Mouse (Mus musculus) heart, embryonic 16.5 days (tissue): ENCODE data around the gene Tmx2. TPM values are rescaled to one million over a fixed set of nuclear protein-coding genes. Genes with fewer than 3 reads are reported as not detected.

Experiments
- ATAC-seq: fragments of 200-750 bp; cut with Nextera tagmentation; replicated peaks from 2 replicates; pipeline ENCODE4 v1.8.0; 2017; ENCODE audit warnings: moderate number of reproducible peaks; ENCODE audit not compliant: insufficient read depth, low FRiP score; ENCODE audit errors: extremely low read depth
- H3K27ac ChIP-seq: fragments of 300-500 bp; sonication (generic); 2 replicates; pipeline ENCODE4 v1.5.1; 2014; ENCODE audit warnings: mild to moderate bottlenecking, low read length, control low read depth, moderate library complexity
- H3K27me3 ChIP-seq: fragments of 300-500 bp; sonication (generic); 2 replicates; pipeline ENCODE4 v1.6.1; 2014; ENCODE audit warnings: low read length, mixed read lengths; ENCODE audit not compliant: control insufficient read depth, insufficient read depth
- H3K36me3 ChIP-seq: fragments of 300-500 bp; sonication (generic); 2 replicates; pipeline ENCODE4 v1.6.1; 2014; ENCODE audit not compliant: control insufficient read depth, insufficient read depth
- H3K4me1 ChIP-seq: fragments of 300-500 bp; sonication (generic); 2 replicates; pipeline ENCODE4 v1.6.1; 2014; ENCODE audit warnings: low read length, mixed read lengths; ENCODE audit not compliant: control insufficient read depth, insufficient read depth
- H3K4me2 ChIP-seq: fragments of 300-500 bp; sonication (generic); 2 replicates; pipeline ENCODE4 v1.6.1; 2014; ENCODE audit warnings: low read depth, mild to moderate bottlenecking, control low read depth, low read length
- H3K4me3 ChIP-seq: fragments of 300-500 bp; sonication (generic); 2 replicates; pipeline ENCODE4 v1.5.1; 2014; ENCODE audit warnings: mild to moderate bottlenecking, control low read depth, low read length
- H3K9ac ChIP-seq: fragments of 300-500 bp; sonication (generic); 2 replicates; pipeline ENCODE4 v1.6.1; 2014; ENCODE audit warnings: low read length, control low read depth
- H3K9me3 ChIP-seq: fragments of 300-500 bp; sonication (generic); replicated peaks from 2 replicates; pipeline ENCODE4 v1.6.1; 2016; ENCODE audit warnings: low read length; ENCODE audit not compliant: control insufficient read depth
- WGBS: fragments of 180-500 bp; shearing (Covaris S2); extraction: QIAGEN DNeasy Blood & Tissue Kit; methylation state at CpG from one replicate; pipeline ENCODE4 v1.1.7; 2014; 5-methylcytosine and 5-hydroxymethylcytosine counted together
- polyA plus RNA-seq: library from polyadenylated mRNA; unstranded; fragments of >200 nt; fragmentation: Nextera tagmentation; extraction: Ambion mirVana; gene quantifications from 2 replicates; pipeline ENCODE4 v1.2.1, GENCODE M21; 2015

The Tmx2 gene
- polyA plus RNA-seq, 1 experiment from 2014 or later, result 180 TPM

DNA sequence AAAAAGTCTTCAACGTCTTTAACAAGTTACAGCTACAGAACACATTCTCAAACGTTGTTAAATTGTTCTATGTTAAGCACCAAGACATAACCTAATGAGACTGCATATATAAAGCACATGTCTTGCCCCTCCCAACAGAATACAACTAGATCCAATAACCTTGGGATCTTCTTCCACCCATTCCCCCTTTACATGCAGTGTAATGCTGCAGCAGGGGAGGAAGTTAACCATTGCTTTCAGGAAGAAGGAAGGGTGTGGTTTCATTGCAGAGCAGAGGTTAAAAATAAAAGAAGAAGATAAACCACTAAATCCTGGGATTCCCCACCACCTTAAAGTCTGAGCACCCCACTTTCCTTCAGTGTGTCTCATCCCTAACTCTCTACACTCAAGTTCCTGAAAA lies 56.3 kb downstream of the Tmx2 start:
- H3K27me3 ChIP-seq, result no peaks in the 10 kb centered on the region
- peaks cover 46% of the 10 kb centered on the region for H3K4me1 ChIP-seq
- H3K4me3 ChIP-seq, result no peak overlapping the region
- ATAC-seq, result no peak
- H3K9ac ChIP-seq, result no peak overlapping the region
- WGBS, result 58% methylated on average over 2 of the region's 2 CpGs
- peaks cover 23% of the 10 kb centered on the region for H3K36me3 ChIP-seq
- 0 out of 2 replicates have a peak overlapping the region, but pooled peaks have one; percentile 43 for H3K27ac ChIP-seq
- H3K4me2 ChIP-seq, result no peak overlapping the region
- no peaks in the 10 kb centered on the region for H3K9me3 ChIP-seq

Other genes with a start within 250 kb of the Tmx2 start
- gene Tfpi, start 202.4 kb downstream of the Tmx2 start, polyA plus RNA-seq, result 71.5 and 82.3 TPM in 2 replicates
- gene Ctnnd1, start 28.4 kb downstream of the Tmx2 start, polyA plus RNA-seq, result 58.7 and 66.3 TPM in 2 replicates
- gene Btbd18, start 20.1 kb downstream of the Tmx2 start, polyA plus RNA-seq, result 0.13 and 0.19 TPM in 2 replicates
- 187 and 195 TPM in 2 replicates for gene Selenoh, start 8.4 kb downstream of the Tmx2 start, polyA plus RNA-seq
- not detected in 2 replicates for gene Gm28635, start 1.1 kb downstream of the Tmx2 start, polyA plus RNA-seq
- gene Med19, start 738 bp downstream of the Tmx2 start, polyA plus RNA-seq, result 21.4 and 23.0 TPM in 2 replicates
- 21.7 and 22.7 TPM in 2 replicates for gene Zdhhc5, start 36.0 kb upstream of the Tmx2 start, polyA plus RNA-seq
- gene Clp1, start 48.2 kb upstream of the Tmx2 start, polyA plus RNA-seq, result 17.9 and 19.5 TPM in 2 replicates
- gene Ypel4, start 54.9 kb upstream of the Tmx2 start, polyA plus RNA-seq, result 2.4 and 2.6 TPM in 2 replicates
- gene Gm19426, start 64.5 kb upstream of the Tmx2 start, polyA plus RNA-seq, result 3.6 and 5.1 TPM in 2 replicates
- gene Serping1, start 96.3 kb upstream of the Tmx2 start, polyA plus RNA-seq, result 44.6 and 51.2 TPM in 2 replicates
- gene Ube2l6, start 119.7 kb upstream of the Tmx2 start, polyA plus RNA-seq, result 102 and 110 TPM in 2 replicates
- gene Smtnl1, start 143.5 kb upstream of the Tmx2 start, polyA plus RNA-seq, result 0.21 and 0.24 TPM in 2 replicates
- 92.9 and 97.9 TPM in 2 replicates for gene Timm10, start 147.9 kb upstream of the Tmx2 start, polyA plus RNA-seq
- 8.0 and 8.7 TPM in 2 replicates for gene Slc43a1, start 159.7 kb upstream of the Tmx2 start, polyA plus RNA-seq
- gene Rtn4rl2, start 207.6 kb upstream of the Tmx2 start, polyA plus RNA-seq, result 1.5 and 1.7 TPM in 2 replicates